Mouse (Mus musculus): ENCODE results near the gene Dach1. TPM values are rescaled to one million over a fixed set of nuclear protein-coding genes. Genes with fewer than 3 reads are reported as not detected.

Gene Dach1
- polyA plus RNA-seq, 1 experiment from 2014 or later, result 1.7 TPM

DNA sequence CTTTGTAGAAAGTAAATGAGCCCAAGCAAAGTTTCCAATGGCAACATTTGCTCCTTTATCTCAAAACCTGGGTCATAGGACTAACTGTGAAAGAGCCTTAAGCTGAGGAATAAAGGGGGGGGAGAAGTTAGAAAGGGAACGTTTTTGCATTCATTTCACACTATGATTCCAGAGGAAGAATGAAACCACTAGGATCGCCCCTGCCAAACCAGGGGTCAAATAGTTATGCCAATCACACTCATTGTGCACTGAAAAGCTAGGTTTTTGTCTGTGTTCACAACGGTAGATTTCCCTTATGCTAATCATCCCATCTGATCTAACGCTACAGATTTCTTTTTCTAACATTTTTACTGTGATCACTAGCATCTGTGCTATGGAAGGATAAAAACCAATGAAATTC lies 415.2 kb downstream of the Dach1 start:
- no peak overlapping the region for H3K4me2 ChIP-seq (ENCODE audit: low read depth, low read length)
- no peaks in the 10 kb centered on the region for H3K36me3 ChIP-seq (ENCODE audit: control insufficient read depth, insufficient read depth, low read length)
- H3K4me1 ChIP-seq (ENCODE audit: control insufficient read depth, insufficient read depth, low read length), result no peaks in the 10 kb centered on the region
- no peak for ATAC-seq
- H3K27ac ChIP-seq (ENCODE audit: low read length), result no peak overlapping the region
- WGBS, result 75% methylated on average over 4 of the region's 4 CpGs
- H3K27me3 ChIP-seq (replicated peaks; ENCODE audit: control insufficient read depth, insufficient read depth, low read length), result no peaks in the 10 kb centered on the region
- no peak overlapping the region for H3K9ac ChIP-seq (ENCODE audit: low read depth, low read length)
- no peak overlapping the region for H3K4me3 ChIP-seq (ENCODE audit: low read length)
- H3K9me3 ChIP-seq (ENCODE audit: control insufficient read depth, low read length), result no peaks in the 10 kb centered on the region

GRCm38 (mm10) chr14:97753973-97754372 lies 415.6 kb downstream of the Dach1 start:
- WGBS, result 83% methylated on average over 2 of the region's 2 CpGs
- Histone ChIP-seq H3K4me2 (ENCODE audit: low read depth, low read length) (no peak overlapping the region), H3K36me3 (ENCODE audit: control insufficient read depth, insufficient read depth, low read length) (no peaks in the 10 kb centered on the region), H3K27me3 (replicated peaks; ENCODE audit: control insufficient read depth, insufficient read depth, low read length) (no peaks in the 10 kb centered on the region), H3K27ac (ENCODE audit: low read length) (no peak overlapping the region), H3K9me3 (ENCODE audit: control insufficient read depth, low read length) (no peaks in the 10 kb centered on the region), H3K9ac (ENCODE audit: low read depth, low read length) (no peak overlapping the region), H3K4me1 (ENCODE audit: control insufficient read depth, insufficient read depth, low read length) (no peaks in the 10 kb centered on the region), H3K4me3 (ENCODE audit: low read length) (no peak overlapping the region)
- ATAC-seq, result no peak

DNA sequence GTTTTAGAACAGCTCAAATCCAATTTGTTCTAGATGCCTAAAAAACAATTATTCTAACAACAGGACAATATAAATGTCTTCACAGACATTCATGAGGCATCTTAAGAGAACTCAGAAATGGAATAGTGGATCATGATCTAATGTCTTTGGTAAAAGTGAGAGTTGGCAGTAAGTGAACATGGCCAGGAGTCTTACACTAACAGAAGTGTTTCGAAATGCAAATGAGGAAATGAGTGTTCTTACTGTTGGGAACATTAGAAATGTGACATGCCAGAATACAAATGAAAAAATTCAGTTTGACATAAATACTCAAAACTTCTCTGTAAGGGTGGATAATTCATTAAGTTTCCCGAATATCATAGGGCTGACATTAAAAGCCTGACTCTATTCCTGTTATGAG lies 426.3 kb downstream of the Dach1 start:
- H3K4me1 ChIP-seq (ENCODE audit: control insufficient read depth, insufficient read depth, low read length), result no peaks in the 10 kb centered on the region
- no peaks in the 10 kb centered on the region for H3K36me3 ChIP-seq (ENCODE audit: control insufficient read depth, insufficient read depth, low read length)
- WGBS, result 84% methylated on average over 2 of the region's 2 CpGs
- H3K9ac ChIP-seq (ENCODE audit: low read depth, low read length), result no peak overlapping the region
- no peak overlapping the region for H3K27ac ChIP-seq (ENCODE audit: low read length)
- ATAC-seq, result no peak
- no peak overlapping the region for H3K4me2 ChIP-seq (ENCODE audit: low read depth, low read length)
- H3K9me3 ChIP-seq (ENCODE audit: control insufficient read depth, low read length), result no peaks in the 10 kb centered on the region
- H3K4me3 ChIP-seq (ENCODE audit: low read length), result no peak overlapping the region
- H3K27me3 ChIP-seq (replicated peaks; ENCODE audit: control insufficient read depth, insufficient read depth, low read length), result no peaks in the 10 kb centered on the region

DNA sequence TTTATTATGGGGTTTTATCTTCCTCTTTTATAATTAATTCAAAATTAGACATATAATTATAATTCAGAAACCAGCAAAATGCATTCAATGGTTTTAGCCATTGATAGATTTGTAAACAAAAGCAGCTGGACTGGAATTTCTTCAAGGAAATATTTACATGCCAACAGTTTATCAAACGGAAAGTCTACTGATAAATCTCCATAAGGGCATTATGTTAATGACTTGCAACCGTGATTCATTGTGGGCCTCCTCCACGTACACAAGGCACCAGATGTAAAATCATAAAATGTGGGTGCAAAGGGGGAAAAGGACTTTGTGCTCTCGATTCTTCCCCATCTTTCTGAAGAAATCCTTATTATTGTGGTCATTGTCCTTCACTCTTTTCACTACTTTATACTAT lies 426.8 kb downstream of the Dach1 start:
- H3K36me3 ChIP-seq (ENCODE audit: control insufficient read depth, insufficient read depth, low read length), result no peaks in the 10 kb centered on the region
- no peak overlapping the region for H3K4me3 ChIP-seq (ENCODE audit: low read length)
- H3K27me3 ChIP-seq (replicated peaks; ENCODE audit: control insufficient read depth, insufficient read depth, low read length), result no peaks in the 10 kb centered on the region
- 48% methylated on average over 4 of the region's 4 CpGs for WGBS
- H3K27ac ChIP-seq (ENCODE audit: low read length), result no peak overlapping the region
- ATAC-seq, result no peak
- H3K9ac ChIP-seq (ENCODE audit: low read depth, low read length), result no peak overlapping the region
- no peaks in the 10 kb centered on the region for H3K4me1 ChIP-seq (ENCODE audit: control insufficient read depth, insufficient read depth, low read length)
- no peak overlapping the region for H3K4me2 ChIP-seq (ENCODE audit: low read depth, low read length)
- no peaks in the 10 kb centered on the region for H3K9me3 ChIP-seq (ENCODE audit: control insufficient read depth, low read length)

Measured in intestine, embryonic 16.5 days (tissue).